Mouse (Mus musculus): Measurements from ENCODE around the gene Nemp1. TPM values are rescaled to one million over a fixed set of nuclear protein-coding genes. Genes with fewer than 3 reads are reported as not detected.

Gene Nemp1
- polyA plus RNA-seq, 2 experiments, result 9.0 to 12.3 TPM

GRCm38 (mm10) chr10:127728437-127728836, 61.7 kb downstream of the Nemp1 start:
- no peak for TF ChIP-seq POLR2A (IDR thresholded peaks at IDR 0.05; ENCODE audit: borderline replicate concordance, extremely low read depth, insufficient read depth, insufficient read length)
- Histone ChIP-seq H3K4me2 (replicated peaks; ENCODE audit: low read depth, low read length, severe bottlenecking) (no peak overlapping the region), H3K27me3 (ENCODE audit: control insufficient read depth, insufficient read depth, low read length) (no peaks in the 10 kb centered on the region), H3K9me3 (ENCODE audit: control insufficient read depth, low read length) (no peaks in the 10 kb centered on the region), H3K36me3 (ENCODE audit: control insufficient read depth, insufficient read depth, low read length) (no peaks in the 10 kb centered on the region), H3K27ac (replicated peaks; ENCODE audit: low read depth, low read length) (no peak overlapping the region), H3K9ac (ENCODE audit: low read depth, low read length, severe bottlenecking) (no peak overlapping the region), H3K4me1 (ENCODE audit: control insufficient read depth, insufficient read depth, low read length) (no peaks in the 10 kb centered on the region), H3K4me3 (replicated peaks; ENCODE audit: low read length) (no peak overlapping the region)
- no peak for ATAC-seq (ENCODE audit: low FRiP score, low read depth)
- no peak for DNase-seq (ENCODE audit: low spot score)
- WGBS, result 75% methylated on average over 8 of the region's 8 CpGs

GRCm38 (mm10) chr10:127730285-127730932, 63.7 kb downstream of the Nemp1 start:
- TF ChIP-seq POLR2A (IDR thresholded peaks at IDR 0.05; ENCODE audit: borderline replicate concordance, extremely low read depth, insufficient read depth, insufficient read length), result no peak
- H3K27me3 ChIP-seq (ENCODE audit: control insufficient read depth, insufficient read depth, low read length), result no peaks in the 10 kb centered on the region
- ATAC-seq (ENCODE audit: low FRiP score, low read depth) (no peak), DNase-seq (ENCODE audit: low spot score) (no peak)
- 61% methylated on average over 11 of the region's 11 CpGs for WGBS
- no peaks in the 10 kb centered on the region for H3K36me3 ChIP-seq (ENCODE audit: control insufficient read depth, insufficient read depth, low read length)
- no peak overlapping the region for H3K27ac ChIP-seq (replicated peaks; ENCODE audit: low read depth, low read length)
- H3K9me3 ChIP-seq (ENCODE audit: control insufficient read depth, low read length), result no peaks in the 10 kb centered on the region
- no peak overlapping the region for H3K4me2 ChIP-seq (replicated peaks; ENCODE audit: low read depth, low read length, severe bottlenecking)
- no peaks in the 10 kb centered on the region for H3K4me1 ChIP-seq (ENCODE audit: control insufficient read depth, insufficient read depth, low read length)
- no peak overlapping the region for H3K4me3 ChIP-seq (replicated peaks; ENCODE audit: low read length)
- H3K9ac ChIP-seq (ENCODE audit: low read depth, low read length, severe bottlenecking), result no peak overlapping the region

GRCm38 (mm10) chr10:127730933-127731310, 64.2 kb downstream of the Nemp1 start:
- 43% methylated on average over 9 of the region's 9 CpGs for WGBS
- no peak for TF ChIP-seq POLR2A (IDR thresholded peaks at IDR 0.05; ENCODE audit: borderline replicate concordance, extremely low read depth, insufficient read depth, insufficient read length)
- no peak overlapping the region for H3K9ac ChIP-seq (ENCODE audit: low read depth, low read length, severe bottlenecking)
- H3K9me3 ChIP-seq (ENCODE audit: control insufficient read depth, low read length), result no peaks in the 10 kb centered on the region
- no peak overlapping the region for H3K27ac ChIP-seq (replicated peaks; ENCODE audit: low read depth, low read length)
- H3K4me2 ChIP-seq (replicated peaks; ENCODE audit: low read depth, low read length, severe bottlenecking), result no peak overlapping the region
- no peak for ATAC-seq (ENCODE audit: low FRiP score, low read depth)
- no peaks in the 10 kb centered on the region for H3K4me1 ChIP-seq (ENCODE audit: control insufficient read depth, insufficient read depth, low read length)
- H3K27me3 ChIP-seq (ENCODE audit: control insufficient read depth, insufficient read depth, low read length), result no peaks in the 10 kb centered on the region
- DNase-seq (ENCODE audit: low spot score), result no peak
- H3K36me3 ChIP-seq (ENCODE audit: control insufficient read depth, insufficient read depth, low read length), result no peaks in the 10 kb centered on the region
- H3K4me3 ChIP-seq (replicated peaks; ENCODE audit: low read length), result no peak overlapping the region

GRCm38 (mm10) chr10:127731397-127731796, 64.7 kb downstream of the Nemp1 start:
- Histone ChIP-seq H3K9ac (ENCODE audit: low read depth, low read length, severe bottlenecking) (no peak overlapping the region), H3K4me1 (ENCODE audit: control insufficient read depth, insufficient read depth, low read length) (no peaks in the 10 kb centered on the region), H3K36me3 (ENCODE audit: control insufficient read depth, insufficient read depth, low read length) (no peaks in the 10 kb centered on the region), H3K4me2 (replicated peaks; ENCODE audit: low read depth, low read length, severe bottlenecking) (no peak overlapping the region), H3K27me3 (ENCODE audit: control insufficient read depth, insufficient read depth, low read length) (no peaks in the 10 kb centered on the region), H3K9me3 (ENCODE audit: control insufficient read depth, low read length) (no peaks in the 10 kb centered on the region), H3K4me3 (replicated peaks; ENCODE audit: low read length) (no peak overlapping the region), H3K27ac (replicated peaks; ENCODE audit: low read depth, low read length) (no peak overlapping the region)
- 20% methylated on average over 5 of the region's 5 CpGs for WGBS
- ATAC-seq (ENCODE audit: low FRiP score, low read depth) (no peak), DNase-seq (ENCODE audit: low spot score) (no peak)
- no peak for TF ChIP-seq POLR2A (IDR thresholded peaks at IDR 0.05; ENCODE audit: borderline replicate concordance, extremely low read depth, insufficient read depth, insufficient read length)

GRCm38 (mm10) chr10:127734434-127734833, 67.7 kb downstream of the Nemp1 start:
- Histone ChIP-seq H3K4me3 (replicated peaks; ENCODE audit: low read length) (no peak overlapping the region), H3K9me3 (ENCODE audit: control insufficient read depth, low read length) (no peaks in the 10 kb centered on the region), H3K9ac (ENCODE audit: low read depth, low read length, severe bottlenecking) (no peak overlapping the region), H3K36me3 (ENCODE audit: control insufficient read depth, insufficient read depth, low read length) (no peaks in the 10 kb centered on the region), H3K4me2 (replicated peaks; ENCODE audit: low read depth, low read length, severe bottlenecking) (no peak overlapping the region), H3K27me3 (ENCODE audit: control insufficient read depth, insufficient read depth, low read length) (no peaks in the 10 kb centered on the region), H3K27ac (replicated peaks; ENCODE audit: low read depth, low read length) (no peak overlapping the region), H3K4me1 (ENCODE audit: control insufficient read depth, insufficient read depth, low read length) (peaks cover 3% of the 10 kb centered on the region; the same call in 1 of the 2 replicates)
- TF ChIP-seq POLR2A (IDR thresholded peaks at IDR 0.05; ENCODE audit: borderline replicate concordance, extremely low read depth, insufficient read depth, insufficient read length), result no peak
- peak; percentile 50 for DNase-seq (ENCODE audit: low spot score)
- 46% methylated on average over 5 of the region's 5 CpGs for WGBS
- ATAC-seq (ENCODE audit: low FRiP score, low read depth), result no peak

All from limb, embryonic 14.5 days (tissue).